Mouse (Mus musculus): ENCODE measurements around the gene Ndufv2.
A peak's percentile ranks its signal among the peaks of the same experiment; 100 is the strongest.

The Ndufv2 gene

DNA sequence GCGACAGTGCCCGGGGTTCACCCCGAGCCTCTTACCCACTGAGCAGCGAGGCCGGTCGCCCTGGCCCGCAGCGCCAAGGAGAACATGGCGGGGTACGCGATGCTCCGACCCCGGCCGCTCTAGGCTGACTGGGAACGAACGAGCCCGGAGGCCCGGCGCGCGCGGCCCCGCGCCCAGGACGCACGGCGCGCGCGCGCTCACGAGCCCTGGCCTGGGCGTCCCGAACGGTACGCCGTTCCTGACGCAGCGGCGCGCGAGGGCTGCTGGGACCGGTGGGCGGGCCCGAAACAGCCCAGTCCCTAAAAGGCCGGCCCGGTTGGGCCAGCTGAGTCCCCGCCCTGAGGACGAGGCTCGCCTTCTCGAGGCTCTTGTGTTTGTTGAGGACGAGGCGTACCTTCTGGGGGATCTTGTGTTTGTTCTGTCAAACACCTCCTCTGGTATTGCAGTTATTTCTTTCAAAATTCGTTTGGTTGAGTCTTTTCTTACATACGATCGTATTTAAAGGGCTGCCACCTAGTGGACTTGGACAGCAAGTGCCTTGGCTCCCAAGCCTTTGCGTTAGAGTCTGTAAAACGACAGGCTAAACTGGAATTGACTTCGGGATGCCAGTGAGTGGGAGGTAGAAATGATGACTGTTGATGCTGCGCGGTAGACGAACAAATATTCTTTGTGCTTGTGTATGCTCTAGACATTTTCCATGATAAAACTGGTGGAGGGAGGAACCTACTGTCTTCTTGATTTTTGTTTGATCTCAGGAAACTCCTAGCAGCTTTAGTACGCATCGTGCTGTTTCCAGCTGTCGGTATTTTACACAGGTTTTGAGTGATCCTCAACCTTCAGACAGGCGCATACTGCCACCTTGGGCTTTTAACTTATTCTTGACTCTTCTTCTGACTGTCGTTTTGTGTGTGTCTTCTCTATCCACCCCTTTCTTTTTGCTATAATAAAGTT is at the start of gene Ndufv2:
TSS of gene Ndufv2 (minus strand) at position 180 of the 951 bp plus-strand sequence.
- peak; percentile 97 for DNase-seq (ENCODE audit: low read depth, low spot score)

DNA sequence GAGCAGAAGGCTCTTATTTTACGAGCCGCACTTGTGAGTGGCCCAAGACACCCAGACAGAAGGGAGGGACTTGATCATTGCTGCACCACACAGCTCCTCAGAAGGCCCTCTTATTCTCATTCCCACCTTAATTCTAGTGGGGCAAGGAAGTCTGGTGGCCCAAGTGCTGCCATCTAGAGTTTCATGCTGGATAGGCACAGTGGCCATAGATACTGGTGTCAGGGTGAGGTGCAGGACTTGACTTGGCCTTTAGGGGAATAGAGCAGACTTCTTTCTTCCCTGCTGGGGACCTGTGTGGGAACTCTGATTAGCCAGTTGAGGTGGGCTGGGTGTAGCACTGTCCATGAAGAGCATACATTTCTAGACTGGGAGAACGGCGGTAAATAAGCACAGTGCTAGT is 29.9 kb upstream of the Ndufv2 start:
- DNase-seq (ENCODE audit: low read depth, low spot score) = peak; percentile 23

DNA sequence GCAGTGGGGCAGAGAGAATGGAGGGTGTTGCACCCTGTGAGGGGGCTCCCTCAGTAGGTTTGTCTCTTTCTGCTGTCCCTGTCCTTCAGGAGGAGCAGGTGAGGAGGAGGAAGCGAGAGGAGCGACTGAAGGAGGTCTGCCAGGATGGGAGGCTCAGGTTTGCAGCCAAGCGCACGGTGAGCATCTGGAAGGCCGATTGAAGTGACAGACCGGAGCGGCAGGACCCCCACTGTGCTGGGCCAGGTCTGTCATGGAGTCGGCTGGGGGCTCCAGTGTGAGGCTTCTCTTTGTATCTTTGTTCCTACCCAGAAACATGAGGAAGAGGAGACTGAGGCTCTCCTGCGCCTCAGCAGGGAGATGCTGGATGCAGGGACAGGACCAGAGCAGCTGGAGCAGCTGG is 29.0 kb upstream of the Ndufv2 start:
- no peak for DNase-seq (ENCODE audit: low read depth, low spot score)

DNA sequence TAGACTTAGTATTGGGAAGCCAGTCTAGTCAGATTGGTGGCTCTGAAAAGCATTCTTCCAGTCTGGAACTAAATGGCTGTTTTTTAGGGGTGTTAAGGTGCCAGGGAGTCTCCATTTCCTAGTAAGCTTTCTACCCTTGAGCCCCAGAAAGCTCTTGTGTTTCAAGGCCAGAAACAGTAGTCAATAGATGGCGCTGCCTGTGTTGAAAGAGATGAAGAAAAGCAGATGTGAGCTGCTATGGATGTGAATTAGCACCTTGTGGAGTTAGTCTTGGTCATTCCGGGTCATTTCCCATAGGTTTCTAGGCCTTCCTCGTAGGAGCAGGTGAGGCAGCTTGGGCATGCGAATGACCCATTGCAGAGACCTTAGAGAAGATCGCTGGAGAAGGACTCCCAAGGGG is 23.9 kb upstream of the Ndufv2 start:
- DNase-seq (ENCODE audit: low read depth, low spot score) = no peak

DNA sequence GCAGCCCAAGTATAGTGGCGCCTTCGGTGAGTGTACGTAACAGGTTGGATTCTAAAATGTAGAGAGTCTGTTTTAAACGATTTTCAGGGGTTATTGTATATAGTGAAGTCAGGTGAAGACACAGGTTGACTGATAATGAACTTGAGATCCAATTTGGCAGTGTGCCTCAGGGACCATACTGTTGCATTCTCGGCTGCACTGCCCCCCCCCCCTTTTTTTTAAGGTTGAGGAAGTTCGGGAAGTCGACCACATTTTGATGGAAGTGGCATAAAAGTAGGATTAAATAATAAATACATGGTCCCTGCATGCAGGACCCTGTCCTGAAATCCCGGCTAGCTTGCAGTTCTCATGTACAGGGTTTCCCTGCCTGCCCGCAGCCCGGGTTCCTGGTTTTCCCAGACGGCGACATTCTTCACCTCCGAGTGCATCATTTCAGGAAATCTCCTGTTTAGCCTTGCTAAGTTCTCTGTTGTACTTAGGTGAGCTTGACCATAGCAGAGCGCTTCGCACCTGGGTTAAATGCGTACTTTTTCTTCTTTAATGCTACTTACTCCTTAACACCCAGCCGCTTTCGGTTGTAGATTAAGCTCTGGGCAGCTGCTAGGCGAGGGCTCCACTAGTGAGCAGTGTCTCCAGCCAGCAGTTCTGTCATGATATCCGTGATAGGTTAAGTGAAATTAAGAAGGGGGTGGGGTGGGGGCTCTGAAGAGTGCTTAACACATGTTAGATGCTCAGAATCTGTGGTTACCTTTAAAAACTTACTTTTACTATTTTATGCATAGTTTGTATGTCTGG is 22.7 kb upstream of the Ndufv2 start:
- no peak for DNase-seq (ENCODE audit: low read depth, low spot score)

DNA sequence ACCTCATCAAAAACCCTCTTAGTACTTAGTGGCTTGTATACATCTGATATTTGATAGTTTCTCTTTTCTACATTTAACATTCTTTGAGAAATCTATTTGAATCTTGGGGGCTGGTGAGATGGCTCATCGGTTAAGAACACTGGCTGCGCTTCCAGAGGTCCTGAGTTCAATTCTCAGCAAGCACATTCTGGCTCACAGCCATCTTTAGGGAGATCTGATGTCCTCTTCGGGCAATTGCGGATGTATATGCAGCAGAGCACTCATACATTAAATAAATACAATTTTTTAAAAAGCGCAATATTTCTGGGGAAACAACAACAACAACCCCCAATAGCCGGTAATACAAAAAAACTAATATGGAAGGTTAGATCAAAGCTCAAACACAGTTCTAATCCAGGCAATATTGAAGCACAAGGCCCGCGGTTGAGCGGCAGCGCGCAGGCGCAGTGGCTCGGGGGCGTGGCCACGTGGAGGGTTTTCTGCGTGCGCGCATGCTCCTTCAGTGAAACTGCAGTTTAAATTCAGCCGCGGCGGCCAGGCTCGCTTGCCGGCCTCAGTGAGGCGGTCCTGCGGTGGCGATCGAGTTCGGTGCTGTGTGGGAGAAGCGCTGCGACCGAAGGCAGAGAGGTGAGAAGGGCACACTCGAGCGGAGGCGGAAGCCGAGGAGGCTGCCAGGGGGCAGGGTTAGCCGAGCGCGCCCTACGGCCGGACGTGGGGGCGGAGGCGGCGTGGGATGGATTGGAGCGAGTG is 21.9 kb upstream of the Ndufv2 start, which contains the start of gene Ddx11:
TSS of gene Ddx11 (plus strand) at position 455 of the 750 bp plus-strand sequence.
- peak; percentile 92 for DNase-seq (ENCODE audit: low read depth, low spot score)

DNA sequence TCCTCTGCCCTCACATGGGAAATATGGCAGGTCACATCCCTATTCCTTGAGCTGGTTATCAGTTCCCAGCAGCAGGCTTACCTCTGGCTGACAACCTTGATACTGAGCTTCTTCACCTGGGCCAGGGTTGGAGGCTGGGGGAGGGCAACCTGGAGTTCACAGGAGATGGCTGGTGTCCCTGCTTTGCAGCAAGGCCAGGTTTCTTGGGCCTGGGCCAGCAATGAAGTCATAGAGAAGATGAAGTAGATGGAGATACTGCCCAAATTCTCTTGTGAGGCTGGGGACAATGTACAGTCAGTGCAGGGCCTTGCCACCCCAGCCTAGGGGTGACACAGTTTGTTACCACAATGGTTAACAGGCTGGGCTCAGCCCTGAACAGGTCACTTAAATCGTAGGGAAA is 19.3 kb upstream of the Ndufv2 start:
- no peak for DNase-seq (ENCODE audit: low read depth, low spot score)

DNA sequence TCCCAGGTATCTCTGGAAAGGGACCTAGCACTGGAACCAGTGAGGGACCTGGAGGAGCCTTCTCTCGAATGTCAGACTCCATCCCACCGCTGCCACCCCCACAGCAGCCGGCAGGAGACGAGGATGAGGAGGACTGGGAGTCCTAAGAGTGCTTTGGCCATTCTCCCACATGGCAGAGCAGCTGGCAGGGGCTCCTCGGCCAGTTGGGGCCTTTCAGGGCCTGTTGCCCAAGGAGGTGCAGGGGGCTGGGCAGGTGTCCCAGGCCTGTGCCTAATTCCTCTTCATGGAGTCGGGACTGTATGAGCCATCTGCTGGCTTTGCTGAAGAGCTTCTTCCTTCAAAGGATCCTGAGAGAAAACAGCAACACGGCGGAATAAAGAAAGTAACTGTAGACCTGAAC is 17.6 kb upstream of the Ndufv2 start:
- no peak for DNase-seq (ENCODE audit: low read depth, low spot score)

DNA sequence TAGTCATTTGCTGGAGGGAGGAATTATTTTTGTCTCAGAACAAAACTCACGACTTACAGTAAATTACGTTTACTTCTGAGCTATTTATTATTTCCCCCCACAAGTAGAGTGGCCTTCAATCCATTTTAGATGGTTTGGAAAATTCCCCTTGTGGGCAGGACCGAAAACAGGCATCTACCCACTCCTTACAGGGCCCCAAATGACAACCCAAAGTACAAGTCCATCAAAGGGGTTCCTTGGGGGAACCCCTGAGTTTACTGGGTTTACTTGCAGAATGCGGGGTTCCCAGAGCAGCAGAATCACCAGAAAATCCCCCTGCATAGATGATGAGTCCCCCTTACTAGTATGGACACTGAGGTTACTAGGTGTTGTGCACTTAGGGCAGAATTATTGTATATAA is 10.8 kb upstream of the Ndufv2 start:
- no peak for DNase-seq (ENCODE audit: low read depth, low spot score)

DNA sequence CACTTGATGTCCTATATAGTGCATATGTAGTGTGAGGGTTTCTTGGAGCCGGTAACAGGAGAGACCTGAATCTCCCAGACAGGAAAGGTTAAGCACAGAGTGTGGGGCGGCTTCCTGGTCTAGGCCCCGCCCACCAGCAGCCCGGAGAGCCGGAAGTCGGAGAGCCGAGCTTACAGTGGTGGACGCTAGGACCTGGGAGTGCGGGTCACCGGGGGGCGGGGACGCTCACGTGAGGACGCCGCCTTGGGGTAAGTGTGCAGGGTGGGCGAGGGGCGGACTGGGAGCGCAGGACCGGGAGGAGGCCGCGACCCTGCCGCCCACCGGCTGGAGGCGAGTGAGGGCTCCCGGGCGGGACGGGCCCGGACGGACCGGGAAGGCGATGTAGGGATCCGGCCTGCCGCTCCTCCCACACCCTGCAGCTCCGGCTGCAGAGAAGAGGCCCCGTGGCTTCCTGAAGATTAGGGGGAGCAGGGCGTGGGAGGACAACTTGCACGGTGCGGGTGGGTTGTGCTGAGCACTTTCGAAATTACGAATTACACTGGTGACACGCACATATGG is 10.1 kb upstream of the Ndufv2 start, which contains the start of gene Washc1:
TSS of gene Washc1 (plus strand) at position 144 of the 558 bp plus-strand sequence.
- peak; percentile 93 for DNase-seq (ENCODE audit: low read depth, low spot score)

DNA sequence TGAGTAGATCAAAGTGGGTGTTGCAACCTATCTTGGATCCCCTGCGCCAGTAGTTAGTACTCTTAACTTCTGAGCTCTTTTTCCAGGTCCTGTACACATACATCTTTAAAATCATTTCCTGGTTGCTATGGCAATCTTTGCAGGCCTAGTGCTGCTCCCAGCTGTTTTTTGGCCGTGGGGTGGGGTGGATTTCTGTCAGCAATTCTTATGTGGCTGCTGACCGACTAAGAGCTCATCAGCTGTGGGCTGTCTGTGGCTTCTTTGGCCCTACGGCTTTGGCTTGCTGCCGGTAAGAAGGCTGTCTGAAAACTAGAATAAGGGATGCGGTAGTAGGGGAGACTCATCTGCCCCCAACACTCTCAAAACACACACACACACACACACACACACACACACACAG is 9.4 kb upstream of the Ndufv2 start:
- DNase-seq (ENCODE audit: low read depth, low spot score) = no peak

DNA sequence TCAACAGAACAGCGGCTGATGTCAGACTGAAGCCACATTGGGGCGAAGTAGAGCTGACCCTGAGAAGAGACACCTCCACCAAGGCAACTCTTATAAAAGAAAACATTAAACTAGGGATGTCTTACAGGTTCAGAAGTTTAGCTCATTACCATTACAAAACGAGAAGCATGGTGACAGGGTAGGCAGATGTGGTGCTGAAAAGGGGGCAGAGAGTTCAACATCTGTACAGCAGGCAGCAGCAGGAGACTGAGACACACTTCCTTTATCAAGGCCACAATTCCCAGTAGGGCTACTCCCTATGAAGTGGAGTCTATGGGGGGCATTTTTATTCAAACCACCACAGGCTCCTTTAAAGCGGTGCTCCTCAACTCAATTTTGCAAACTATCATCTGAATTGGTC is 6.8 kb upstream of the Ndufv2 start:
- DNase-seq (ENCODE audit: low read depth, low spot score) = no peak

DNA sequence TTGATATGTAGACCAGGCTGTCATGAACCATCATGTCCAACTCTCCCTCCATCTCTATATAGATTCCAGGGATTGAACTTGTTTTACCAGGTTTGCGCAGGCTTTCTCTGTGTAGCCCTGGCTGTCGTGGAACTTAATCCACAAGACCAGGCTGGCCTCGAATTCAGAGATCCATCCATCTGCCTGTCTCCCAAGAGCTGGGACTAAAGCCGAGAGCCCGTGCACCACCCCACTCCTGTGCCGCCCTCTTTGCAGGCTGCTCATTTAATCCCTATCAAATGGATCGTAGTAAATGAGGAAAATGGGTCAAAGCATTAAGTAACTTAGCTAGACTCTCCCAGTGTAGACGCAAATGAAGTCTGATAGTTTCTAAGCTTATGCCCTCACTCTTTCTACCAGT is 6.1 kb upstream of the Ndufv2 start:
- DNase-seq (ENCODE audit: low read depth, low spot score) = no peak

DNA sequence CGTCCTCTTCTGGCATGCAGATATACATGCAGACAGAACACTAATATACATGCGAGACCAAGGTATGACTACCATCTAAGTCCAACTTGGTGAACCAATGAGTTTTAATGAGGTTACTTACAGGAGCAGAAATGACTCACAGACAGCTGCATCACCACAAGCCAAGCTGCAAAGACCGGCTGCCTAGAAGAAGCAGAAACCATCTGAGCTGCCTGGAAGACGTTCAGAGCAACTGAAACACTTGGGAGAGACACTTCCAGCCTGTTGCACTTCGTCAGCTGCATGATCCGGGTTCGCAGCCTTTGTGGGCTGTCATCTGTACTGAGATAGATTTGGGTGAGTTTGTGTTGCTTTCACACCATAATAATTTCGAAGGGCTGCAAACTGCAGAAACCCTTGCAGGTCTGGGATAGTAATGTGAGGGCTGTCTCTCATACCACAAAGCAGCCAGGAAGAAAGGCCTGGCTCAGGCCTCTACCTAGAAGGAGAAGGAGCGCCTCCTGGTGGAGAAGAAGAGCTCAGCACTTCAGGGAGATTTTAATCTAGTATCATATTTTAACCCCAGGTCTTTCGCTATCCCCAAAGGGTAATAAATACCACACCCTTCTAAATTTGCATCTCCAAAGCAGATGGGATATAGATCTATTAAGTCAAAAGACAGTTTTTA is 5.4 kb upstream of the Ndufv2 start:
- DNase-seq (ENCODE audit: low read depth, low spot score) = peak; percentile 79

DNA sequence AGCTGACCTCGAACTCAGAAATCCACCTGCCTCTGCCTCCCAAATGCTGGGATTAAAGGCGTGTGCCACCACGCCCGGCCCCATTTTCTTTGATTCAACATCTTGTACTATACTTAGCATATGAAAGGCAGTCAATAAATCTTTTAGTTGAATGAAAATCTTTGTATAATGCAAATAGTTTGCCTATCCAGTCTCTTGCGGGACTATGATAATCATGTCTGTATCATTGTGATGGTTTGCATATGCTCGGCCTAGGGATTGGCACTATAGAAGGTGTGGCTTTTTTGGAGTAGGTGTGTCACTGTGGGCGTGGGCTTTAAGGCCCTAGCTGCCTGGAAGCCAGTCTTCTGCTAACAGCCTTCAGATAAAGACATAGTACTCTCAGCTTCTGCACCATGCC is 2.7 kb upstream of the Ndufv2 start:
- DNase-seq (ENCODE audit: low read depth, low spot score) = no peak

DNA sequence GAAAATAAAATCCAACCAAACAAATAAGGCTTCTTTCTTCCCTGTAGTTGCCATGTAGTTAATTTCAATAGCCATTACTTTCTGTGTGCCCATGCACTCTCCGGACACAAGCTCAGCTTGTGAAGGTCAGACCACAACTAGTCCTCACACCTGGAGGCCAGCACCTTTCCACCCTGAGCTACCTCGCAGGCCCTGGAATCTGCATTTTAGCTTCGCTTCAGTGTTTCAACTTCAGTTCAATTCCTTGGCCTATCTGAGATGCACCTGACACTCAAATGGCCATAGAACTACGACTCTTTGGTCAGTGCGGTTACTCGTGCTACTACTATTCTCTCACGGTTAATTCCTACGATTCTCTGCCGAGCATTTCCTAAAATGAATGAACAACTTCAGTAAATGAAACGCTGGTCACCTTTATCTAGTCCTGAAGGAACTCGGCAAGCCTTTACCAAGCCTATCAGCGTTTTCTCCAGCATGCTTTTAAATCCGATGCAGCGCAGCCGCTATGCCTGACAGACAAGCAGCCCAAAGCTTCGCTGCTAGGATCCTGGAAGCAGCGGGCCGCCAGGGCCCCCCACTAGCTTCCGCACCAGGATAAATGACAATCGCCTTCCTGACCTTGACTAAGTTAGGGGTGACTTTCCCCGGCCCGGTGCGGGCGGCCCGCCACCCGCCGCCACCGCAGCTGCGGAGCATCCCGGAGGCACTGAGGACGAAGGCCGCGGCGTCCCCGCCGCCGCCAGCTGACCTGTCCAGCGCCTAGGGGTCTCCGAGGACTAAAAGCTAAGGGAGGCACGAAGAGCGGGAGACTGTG is 586 bp downstream of the Ndufv2 start:
- DNase-seq (ENCODE audit: low read depth, low spot score) = no peak

DNA sequence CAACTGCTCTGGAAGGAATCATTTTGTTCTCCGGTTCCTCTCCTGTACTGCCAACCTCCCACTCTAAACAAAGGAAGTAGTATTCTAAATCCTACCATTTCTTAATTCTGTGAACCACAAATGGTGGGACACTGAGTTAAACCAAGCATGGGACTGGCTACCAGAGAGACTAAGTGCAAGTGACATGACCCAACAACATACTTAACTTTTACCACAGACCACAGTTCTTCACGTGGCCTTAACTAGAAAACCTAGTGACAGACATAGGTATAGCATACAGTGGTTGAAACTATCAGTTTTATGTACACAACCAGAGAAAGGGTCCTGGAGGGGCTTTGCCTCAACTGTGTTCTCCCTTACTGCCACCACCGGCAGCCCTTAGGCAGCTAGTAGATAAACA is 8.7 kb downstream of the Ndufv2 start:
- DNase-seq (ENCODE audit: low read depth, low spot score) = no peak

DNA sequence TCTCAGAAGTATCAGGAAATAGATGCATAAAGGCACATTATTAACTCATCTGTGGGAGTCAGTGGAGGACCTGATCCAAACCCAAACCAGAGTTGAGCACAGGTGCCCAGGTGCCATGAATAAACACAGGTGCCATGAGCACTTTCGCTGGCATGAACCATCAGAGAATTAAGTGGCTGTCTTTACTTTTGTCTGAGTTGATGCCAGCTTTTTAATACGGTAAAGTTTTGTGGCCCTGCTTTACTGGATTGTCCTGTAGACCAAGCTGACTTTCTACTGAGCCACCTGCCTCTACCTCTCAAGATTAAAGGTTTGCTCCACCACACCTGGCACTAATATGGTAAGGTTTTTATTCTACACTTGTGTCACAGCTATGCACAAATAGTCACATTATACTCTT is 9.3 kb downstream of the Ndufv2 start:
- DNase-seq (ENCODE audit: low read depth, low spot score) = no peak

DNA sequence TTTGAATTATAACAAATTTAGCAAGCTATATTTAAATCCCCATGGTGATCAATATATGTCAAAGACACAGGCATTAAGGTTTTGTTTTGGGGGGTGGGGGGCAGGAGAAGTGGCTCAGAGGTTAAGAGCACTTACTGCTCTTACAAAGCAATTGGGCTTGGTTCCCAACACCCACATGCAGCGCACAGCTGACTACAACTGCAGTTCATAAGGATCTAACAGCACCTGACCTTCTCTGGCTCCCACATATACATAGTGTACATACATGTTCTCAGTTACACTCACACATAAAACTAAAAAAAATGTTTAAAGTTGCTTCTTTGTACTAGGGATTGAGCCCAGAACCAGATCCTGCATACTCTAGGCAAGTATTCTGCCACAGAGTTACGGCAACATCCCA is 10.0 kb downstream of the Ndufv2 start:
- DNase-seq (ENCODE audit: low read depth, low spot score) = no peak

DNA sequence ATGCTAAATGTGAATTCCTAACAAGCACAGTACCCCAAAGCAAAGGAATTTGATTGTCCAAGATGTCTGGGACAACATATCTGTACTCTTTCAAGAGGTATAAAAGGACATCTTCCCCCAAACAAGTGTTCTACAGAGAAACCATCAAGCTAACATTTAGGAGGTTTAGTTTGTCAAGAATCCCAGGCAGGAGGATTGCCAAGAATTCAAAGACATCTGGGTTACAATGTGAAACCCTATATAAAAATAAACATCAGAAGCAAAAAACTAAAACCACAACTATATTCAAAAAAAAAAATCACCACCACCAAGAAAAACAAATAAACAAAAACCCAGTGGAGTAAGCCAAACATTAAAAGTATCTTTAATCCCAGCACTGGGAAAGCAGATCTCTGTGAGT is 11.1 kb downstream of the Ndufv2 start:
- DNase-seq (ENCODE audit: low read depth, low spot score) = no peak
